Mouse (Mus musculus) bone marrow macrophage, adult 2 months (primary cell): ENCODE data around the gene C2.

ENCODE experiments used
- CTCF ChIP-seq: IDR thresholded peaks from 2 replicates; pipeline ENCODE4 v1.5.1; 2012; ENCODE audit warnings: low read depth, mild to moderate bottlenecking, low read length, moderate library complexity
- POLR2A ChIP-seq: IDR thresholded peaks from 2 replicates; pipeline ENCODE4 v1.6.1; 2012; ENCODE audit warnings: mild to moderate bottlenecking, low read depth, low read length, borderline replicate concordance

- no peak for TF ChIP-seq POLR2A
- no peak for TF ChIP-seq CTCF
Measured at GRCm38 (mm10) chr17:34943128-34943815, 45.2 kb upstream of the C2 start.
